Mouse (Mus musculus) embryonic facial prominence, embryonic 11.5 days (tissue): ENCODE results near the gene Gk5. TPM values are rescaled to one million over a fixed set of nuclear protein-coding genes. Genes with fewer than 3 reads are reported as not detected.
A peak's percentile ranks its signal among the peaks of the same experiment; 100 is the strongest.

Experiments
- ATAC-seq: fragments of 200-750 bp; cut with Nextera tagmentation; replicated peaks from 2 replicates; pipeline ENCODE4 v1.8.0; 2017; ENCODE audit warnings: low read depth; ENCODE audit not compliant: insufficient number of reproducible peaks, low FRiP score, low TSS enrichment
- DNase-seq: peaks from one replicate; pipeline ENCODE4 v3.0.0-alpha.2; 2015; ENCODE audit warnings: low spot score
- H3K27ac ChIP-seq: fragments of 300-500 bp; sonication (generic); replicated peaks from 2 replicates; pipeline ENCODE4 v1.5.1; 2014; ENCODE audit warnings: mild to moderate bottlenecking, low read depth, low read length, control low read depth
- H3K27me3 ChIP-seq: fragments of 300-500 bp; sonication (generic); 2 replicates; pipeline ENCODE4 v1.6.1; 2014; ENCODE audit warnings: mild to moderate bottlenecking, low read length, moderate library complexity, mixed read lengths; ENCODE audit not compliant: control insufficient read depth, insufficient read depth
- H3K36me3 ChIP-seq: fragments of 300-500 bp; sonication (generic); replicated peaks from 2 replicates; pipeline ENCODE4 v1.6.1; 2014; ENCODE audit warnings: low read depth, mild to moderate bottlenecking, low read length, moderate library complexity, mixed read lengths; ENCODE audit not compliant: control insufficient read depth, insufficient read depth
- H3K4me1 ChIP-seq: fragments of 300-500 bp; sonication (generic); 2 replicates; pipeline ENCODE4 v1.6.1; 2014; ENCODE audit warnings: low read length, mixed read lengths; ENCODE audit not compliant: control insufficient read depth, insufficient read depth
- H3K4me2 ChIP-seq: fragments of 300-500 bp; sonication (generic); 2 replicates; pipeline ENCODE4 v1.6.1; 2014; ENCODE audit warnings: low read depth, mild to moderate bottlenecking, control low read depth, low read length, moderate library complexity
- H3K4me3 ChIP-seq: fragments of 300-500 bp; sonication (generic); 2 replicates; pipeline ENCODE4 v1.5.1; 2014; ENCODE audit warnings: low read depth, low read length, control low read depth
- H3K9ac ChIP-seq: fragments of 300-500 bp; sonication (generic); replicated peaks from 2 replicates; pipeline ENCODE4 v1.6.1; 2014; ENCODE audit warnings: mild to moderate bottlenecking, control low read depth, low read length
- H3K9me3 ChIP-seq: fragments of 300-500 bp; sonication (generic); replicated peaks from 2 replicates; pipeline ENCODE4 v1.6.1; 2016; ENCODE audit warnings: mild to moderate bottlenecking, low read length, inconsistent platforms, mixed read lengths; ENCODE audit not compliant: control insufficient read depth
- WGBS: fragments of 180-500 bp; shearing (Covaris S2); extraction: QIAGEN DNeasy Blood & Tissue Kit; methylation state at CpG from one replicate; pipeline ENCODE4 v1.1.7; 2014; 5-methylcytosine and 5-hydroxymethylcytosine counted together
- polyA plus RNA-seq: library from polyadenylated mRNA; unstranded; fragments of >200 nt; fragmentation: Nextera tagmentation; extraction: Ambion mirVana; gene quantifications from 2 replicates; pipeline ENCODE4 v1.2.1, GENCODE M21; 2014

Gk5 gene
- polyA plus RNA-seq, 1 experiment from 2014 or later: 3.0 TPM

DNA sequence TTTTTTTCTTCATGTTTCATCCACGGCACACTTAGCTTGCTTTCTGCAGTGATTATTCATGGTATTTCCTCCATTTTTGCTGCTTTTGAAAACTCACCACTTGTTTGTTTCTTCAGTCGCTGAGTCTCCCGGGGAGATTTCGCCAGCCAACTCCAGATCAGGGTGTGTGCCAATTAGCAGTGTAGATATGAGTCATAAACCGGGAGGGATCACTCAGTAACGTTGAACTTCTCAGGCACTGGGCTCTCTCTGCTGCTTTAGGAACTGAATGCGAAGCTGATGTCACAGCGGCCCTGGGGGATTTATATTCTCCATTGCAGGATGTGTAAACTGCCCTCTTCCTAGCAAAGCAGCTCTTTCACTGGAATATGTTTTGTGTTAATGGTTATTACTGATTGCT, 15.8 kb downstream of the Gk5 start:
- DNase-seq (peak; percentile 19), ATAC-seq (no peak)
- H3K9me3 ChIP-seq: no peaks in the 10 kb centered on the region
- H3K4me1 ChIP-seq: no peaks in the 10 kb centered on the region
- H3K27me3 ChIP-seq: no peaks in the 10 kb centered on the region
- no peak overlapping the region for H3K27ac ChIP-seq
- H3K36me3 ChIP-seq: no peaks in the 10 kb centered on the region
- H3K4me2 ChIP-seq: no peak overlapping the region
- 70% methylated on average over 8 of the region's 8 CpGs for WGBS
- no peak overlapping the region for H3K9ac ChIP-seq
- H3K4me3 ChIP-seq: no peak overlapping the region

GRCm38 (mm10) chr9:96135461-96135860, 16.3 kb downstream of the Gk5 start:
- no peak overlapping the region for H3K9ac ChIP-seq
- H3K36me3 ChIP-seq: no peaks in the 10 kb centered on the region
- no peaks in the 10 kb centered on the region for H3K4me1 ChIP-seq
- H3K27me3 ChIP-seq: no peaks in the 10 kb centered on the region
- no peak overlapping the region for H3K4me2 ChIP-seq
- no peak overlapping the region for H3K27ac ChIP-seq
- no peaks in the 10 kb centered on the region for H3K9me3 ChIP-seq
- H3K4me3 ChIP-seq: no peak overlapping the region
- 62% methylated on average over 7 of the region's 7 CpGs for WGBS
- ATAC-seq (no peak), DNase-seq (no peak)

DNA sequence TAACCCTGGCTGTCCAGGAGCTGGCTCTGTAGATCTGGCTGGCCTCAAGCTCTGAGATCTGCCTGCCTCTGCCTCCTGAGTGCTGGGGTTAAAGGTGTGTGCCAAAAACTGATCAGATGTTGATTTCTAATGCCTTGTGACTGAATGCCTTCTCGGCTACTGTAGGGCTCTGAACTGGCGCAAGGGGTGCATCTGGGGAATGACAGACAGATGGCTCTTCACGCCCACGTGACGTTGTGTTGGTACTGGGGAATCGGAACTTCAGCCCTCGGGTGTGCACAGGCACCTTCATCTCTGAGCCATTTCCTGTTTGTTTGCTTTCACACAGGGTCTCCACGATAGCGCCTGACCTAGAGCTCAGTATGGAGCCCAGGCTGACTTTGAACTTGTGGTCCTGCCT, 19.8 kb downstream of the Gk5 start:
- H3K4me2 ChIP-seq: no peak overlapping the region
- H3K27me3 ChIP-seq: no peaks in the 10 kb centered on the region
- 95% methylated on average over 9 of the region's 9 CpGs for WGBS
- no peaks in the 10 kb centered on the region for H3K9me3 ChIP-seq
- no peak overlapping the region for H3K27ac ChIP-seq
- H3K9ac ChIP-seq: no peak overlapping the region
- no peak for DNase-seq
- H3K4me1 ChIP-seq: no peaks in the 10 kb centered on the region
- no peak overlapping the region for H3K4me3 ChIP-seq
- ATAC-seq: no peak
- H3K36me3 ChIP-seq: no peaks in the 10 kb centered on the region

DNA sequence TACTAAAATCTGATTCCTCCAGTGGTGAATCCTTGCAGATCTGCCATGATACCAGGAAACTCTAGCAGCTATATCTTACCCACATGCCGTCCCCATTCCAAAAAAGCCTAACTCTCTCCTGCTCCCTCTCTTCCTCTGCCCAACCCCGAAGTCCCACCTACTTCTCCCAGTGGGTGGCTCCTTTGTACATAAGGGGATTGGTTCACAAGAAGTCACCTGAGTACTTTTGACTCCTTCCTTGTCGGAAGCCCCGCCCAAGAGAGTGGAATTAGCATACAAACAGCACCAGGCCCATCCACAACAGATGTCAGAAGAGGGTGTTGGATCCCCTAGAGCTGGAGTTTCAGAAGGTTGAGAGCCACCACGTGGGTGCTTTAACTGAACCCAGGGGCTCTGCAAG, 20.7 kb downstream of the Gk5 start:
- no peaks in the 10 kb centered on the region for H3K27me3 ChIP-seq
- no peaks in the 10 kb centered on the region for H3K36me3 ChIP-seq
- H3K9ac ChIP-seq: no peak overlapping the region
- ATAC-seq (no peak), DNase-seq (no peak)
- H3K4me3 ChIP-seq: no peak overlapping the region
- WGBS: 33% methylated on average over 5 of the region's 5 CpGs
- no peak overlapping the region for H3K4me2 ChIP-seq
- H3K4me1 ChIP-seq: no peaks in the 10 kb centered on the region
- H3K27ac ChIP-seq: no peak overlapping the region
- H3K9me3 ChIP-seq: no peaks in the 10 kb centered on the region

DNA sequence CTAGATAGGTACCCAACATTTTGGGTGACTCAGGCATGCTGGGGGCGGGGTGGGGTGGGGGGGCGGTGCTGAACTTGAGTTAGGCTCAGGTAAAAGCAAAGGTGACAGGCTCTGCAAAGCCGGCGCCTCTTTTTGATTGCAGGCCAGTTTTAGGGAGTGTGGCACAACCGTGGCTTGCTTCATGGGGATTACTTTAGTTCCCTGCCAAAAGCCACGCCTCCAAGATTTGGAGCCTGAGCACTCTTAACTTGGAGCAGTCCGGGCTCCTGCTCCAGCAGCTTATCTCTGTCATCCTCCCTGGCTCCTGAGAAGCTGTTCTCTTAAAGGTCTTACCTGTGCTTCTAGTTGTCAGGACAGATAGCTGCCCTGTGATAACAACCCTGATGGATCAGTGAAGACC, 21.8 kb downstream of the Gk5 start:
- WGBS: 70% methylated on average over 7 of the region's 7 CpGs
- H3K9me3 ChIP-seq: no peaks in the 10 kb centered on the region
- DNase-seq: no peak
- H3K9ac ChIP-seq: no peak overlapping the region
- H3K4me1 ChIP-seq: no peaks in the 10 kb centered on the region
- no peaks in the 10 kb centered on the region for H3K27me3 ChIP-seq
- no peak overlapping the region for H3K4me2 ChIP-seq
- no peak overlapping the region for H3K4me3 ChIP-seq
- no peak overlapping the region for H3K27ac ChIP-seq
- H3K36me3 ChIP-seq: no peaks in the 10 kb centered on the region
- no peak for ATAC-seq

- Histone ChIP-seq H3K9me3 (no peaks in the 10 kb centered on the region), H3K4me1 (no peaks in the 10 kb centered on the region), H3K27ac (no peak overlapping the region), H3K4me3 (no peak overlapping the region), H3K27me3 (no peaks in the 10 kb centered on the region), H3K9ac (no peak overlapping the region), H3K4me2 (no peak overlapping the region), H3K36me3 (no peaks in the 10 kb centered on the region)
- DNase-seq (no peak), ATAC-seq (no peak)
- WGBS: 83% methylated on average over 6 of the region's 6 CpGs
These were observed 23.3 kb downstream of the Gk5 start for GRCm38 (mm10) chr9:96142499-96142898.

- no peak overlapping the region for H3K9ac ChIP-seq
- H3K27me3 ChIP-seq: no peaks in the 10 kb centered on the region
- 94% methylated on average over 4 of the region's 4 CpGs for WGBS
These were observed 24.5 kb downstream of the Gk5 start for GRCm38 (mm10) chr9:96143633-96144032.

DNA sequence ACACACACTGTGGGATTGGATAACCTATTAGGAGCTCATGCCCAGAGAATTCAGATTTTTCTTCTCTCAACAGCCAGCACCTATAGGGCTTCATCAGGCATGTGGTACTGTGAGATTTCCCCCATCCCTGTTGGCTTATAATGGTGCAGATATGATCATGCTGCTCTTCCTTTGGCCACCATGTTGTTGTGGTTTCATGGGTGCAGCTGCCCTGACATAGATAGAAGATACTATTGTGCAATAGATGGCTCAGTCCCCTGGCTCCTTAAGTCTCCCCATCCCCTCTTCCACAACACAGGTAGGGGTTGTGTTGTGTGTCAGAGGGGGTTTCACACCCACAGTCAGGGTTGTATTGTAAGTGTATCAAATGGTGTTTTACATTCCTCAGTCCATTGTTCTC, 25.7 kb downstream of the Gk5 start:
- Histone ChIP-seq H3K4me2 (no peak overlapping the region), H3K4me1 (no peaks in the 10 kb centered on the region), H3K9me3 (no peaks in the 10 kb centered on the region), H3K36me3 (no peaks in the 10 kb centered on the region), H3K4me3 (no peak overlapping the region), H3K27ac (no peak overlapping the region), H3K9ac (no peak overlapping the region), H3K27me3 (no peaks in the 10 kb centered on the region)
- no peak for ATAC-seq
- no peak for DNase-seq

More at GRCm38 (mm10) chr9:96143633-96144032, 24.5 kb downstream of the Gk5 start:
- H3K9me3 ChIP-seq: no peaks in the 10 kb centered on the region
- no peaks in the 10 kb centered on the region for H3K36me3 ChIP-seq
- no peak overlapping the region for H3K27ac ChIP-seq
- no peaks in the 10 kb centered on the region for H3K4me1 ChIP-seq
- no peak overlapping the region for H3K4me3 ChIP-seq
- no peak for DNase-seq
- ATAC-seq: no peak
- no peak overlapping the region for H3K4me2 ChIP-seq
